Mouse (Mus musculus) adrenal gland, adult 18-20 months (tissue): ENCODE data around the gene Gm15293. TPM values are rescaled to one million over a fixed set of nuclear protein-coding genes. Genes with fewer than 3 reads are reported as not detected.
"Not testable (repeated sequence)": the region's sequence is repeated elsewhere in the genome, so short reads cannot be mapped to it uniquely, and the experiment has no call there.

Source experiments
- DNase-seq, 2 experiments: peaks; one replicate each; pipeline ENCODE4 v3.0.0; 2021 to 2022; ENCODE audit warnings: low spot score in 2 of 2
- long read RNA-seq, 2 experiments: library from polyadenylated mRNA; stranded (forward); transcript quantifications; one replicate each; pipeline ENCODE4 v2.0.0; 2021
- total RNA-seq, 2 experiments: library from RNA; stranded (reverse); gene quantifications; 1 replicate in 1 of 2; 2 replicates in 1 of 2; pipeline ENCODE4 v1.2.3; 2021

Gm15293 gene
- total RNA-seq = not detected
- long read RNA-seq, experiment 1 = 0 reads
- long read RNA-seq, experiment 2 = 0 reads

DNA sequence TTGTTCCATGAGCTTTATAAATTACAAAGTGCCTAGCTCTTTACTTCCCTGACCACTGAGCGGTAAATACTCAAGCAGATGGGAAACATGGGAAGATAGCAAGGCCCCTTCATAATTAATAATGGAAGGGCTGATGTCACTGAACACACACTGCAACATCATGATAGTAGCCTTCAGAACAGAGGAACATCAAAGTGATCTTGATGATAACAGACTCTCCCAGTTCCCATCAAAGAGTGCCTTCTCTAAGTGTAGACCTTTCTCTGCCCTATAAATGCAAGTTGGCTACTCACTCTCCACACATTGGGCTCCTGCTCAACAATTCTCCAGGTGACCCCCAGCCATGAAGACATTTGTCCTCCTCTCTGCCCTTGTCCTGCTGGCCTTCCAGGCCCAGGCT, at the start of gene Gm15293:
Gene Gm15293 (plus strand): TSS at position 301 of the 400 bp plus-strand sequence.
- not testable (repeated sequence) for DNase-seq

GRCm38 (mm10) chr8:21161977-21162376, 39.4 kb upstream of the Gm15293 start, which contains the start of gene Defa22:
Gene Defa22 (plus strand): TSS chr8:21162277.
- DNase-seq = not testable (repeated sequence)

DNA sequence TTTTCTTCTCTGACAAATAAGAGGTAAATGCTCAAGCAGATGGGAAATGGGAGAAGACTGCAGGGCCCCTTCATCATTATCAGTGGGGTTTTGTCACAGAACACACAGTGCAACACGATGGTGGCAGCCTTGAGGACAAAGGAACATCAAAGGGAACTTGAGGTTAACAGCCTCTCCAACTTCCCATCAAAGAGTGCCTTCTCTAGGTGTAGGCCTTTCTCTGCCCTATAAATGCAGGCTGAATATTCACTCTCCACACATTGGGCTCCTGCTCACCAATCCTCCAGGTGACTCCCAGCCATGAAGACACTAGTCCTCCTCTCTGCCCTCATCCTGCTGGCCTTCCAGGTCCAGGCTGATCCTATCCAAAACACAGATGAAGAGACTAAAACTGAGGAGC, 10.0 kb upstream of the Gm15293 start, which contains the start of gene Defa31:
Gene Defa31 (plus strand): TSS at position 301 of the 400 bp plus-strand sequence.
- DNase-seq = not testable (repeated sequence)

Other genes starting within 250 kb of the Gm15293 start
- not detected for gene Defa21, start 176.0 kb upstream of the Gm15293 start, total RNA-seq
- not detected for gene Defa23, start 146.5 kb upstream of the Gm15293 start, total RNA-seq
- gene Defa35, start 136.5 kb upstream of the Gm15293 start, total RNA-seq = not detected
- not detected for gene Defa25, start 117.1 kb upstream of the Gm15293 start, total RNA-seq
- not detected for gene Gm14851, start 105.5 kb upstream of the Gm15293 start, total RNA-seq
- not detected for gene Defa30, start 66.9 kb upstream of the Gm15293 start, total RNA-seq
- gene Defa22, start 39.3 kb upstream of the Gm15293 start, total RNA-seq = not detected
- gene Defa31, start 9.9 kb upstream of the Gm15293 start, total RNA-seq = not detected
- gene Gm15292, start 48.2 kb downstream of the Gm15293 start, total RNA-seq = not detected
- not detected for gene Defa27, start 114.0 kb downstream of the Gm15293 start, total RNA-seq
- gene Defa29, start 125.5 kb downstream of the Gm15293 start, total RNA-seq = not detected
- gene Defa2, start 177.0 kb downstream of the Gm15293 start, total RNA-seq = not detected
- not detected for gene Defa33, start 190.2 kb downstream of the Gm15293 start, total RNA-seq
- gene Defa36, start 225.8 kb downstream of the Gm15293 start, total RNA-seq = not detected